Mouse (Mus musculus): ENCODE measurements around the gene Ubr4.
"Not testable (repeated sequence)": the region's sequence is repeated elsewhere in the genome, so short reads cannot be mapped to it uniquely, and the experiment has no call there.

Gene Ubr4

DNA sequence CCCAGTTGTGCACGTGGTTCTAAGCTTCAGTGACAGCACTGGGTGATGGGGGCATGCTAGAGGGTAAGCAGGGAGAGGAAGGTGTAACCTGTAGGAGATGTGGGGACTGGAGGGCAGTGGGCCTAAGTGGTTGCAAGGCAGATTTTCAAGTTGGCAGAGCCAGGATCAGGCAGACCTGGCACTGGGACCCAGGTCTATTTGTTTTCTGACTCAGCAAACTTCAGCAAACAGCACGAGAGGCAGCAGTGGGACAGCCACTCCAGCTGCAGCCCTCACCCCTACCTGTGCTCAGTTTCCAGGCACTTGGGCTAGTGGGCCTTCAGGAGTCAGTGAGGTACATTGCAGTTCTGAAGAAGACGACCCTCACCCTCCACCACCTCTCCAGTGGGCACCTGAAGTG, 4.8 kb downstream of the Ubr4 start:
- no peak for DNase-seq (ENCODE audit: low read depth, low spot score)

DNA sequence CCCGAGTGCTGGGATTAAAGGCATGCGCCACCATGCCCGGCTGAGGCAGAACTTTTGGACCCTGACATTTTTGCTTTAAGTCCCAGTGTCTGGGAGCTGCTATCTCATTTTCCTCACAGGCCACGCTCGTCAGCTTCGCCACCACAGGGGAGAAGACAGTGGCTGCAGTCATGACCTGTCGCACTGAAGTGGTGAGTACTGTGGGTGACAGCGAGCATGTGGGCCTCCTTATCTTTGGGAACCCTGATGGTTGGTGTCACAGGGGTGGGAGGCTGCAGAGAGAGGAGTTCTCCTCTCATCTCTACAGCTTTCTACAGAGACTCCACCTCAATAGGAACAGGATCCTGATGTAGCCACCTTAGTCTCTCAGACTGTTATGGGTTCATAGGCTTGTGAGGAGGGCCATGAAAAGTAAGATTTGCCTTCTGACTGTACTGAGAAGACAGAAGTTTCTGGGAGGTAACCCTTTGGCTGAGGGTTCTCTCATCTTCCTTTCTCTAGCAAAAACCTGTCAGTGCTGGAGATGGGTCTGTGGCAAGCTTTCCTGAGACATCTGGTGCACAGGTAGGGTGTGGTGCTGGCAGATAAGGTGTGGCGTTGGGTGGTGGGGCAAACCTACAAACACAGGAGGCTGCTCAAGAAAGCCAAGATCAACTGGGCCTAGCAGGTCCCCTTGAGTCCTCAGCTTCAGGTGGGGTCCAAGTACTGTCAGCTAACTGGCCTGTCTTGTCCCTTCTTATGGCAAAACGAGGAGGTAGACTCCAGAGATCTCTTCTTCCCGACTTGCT, 8.5 kb downstream of the Ubr4 start:
- DNase-seq (ENCODE audit: low read depth, low spot score), result no peak

DNA sequence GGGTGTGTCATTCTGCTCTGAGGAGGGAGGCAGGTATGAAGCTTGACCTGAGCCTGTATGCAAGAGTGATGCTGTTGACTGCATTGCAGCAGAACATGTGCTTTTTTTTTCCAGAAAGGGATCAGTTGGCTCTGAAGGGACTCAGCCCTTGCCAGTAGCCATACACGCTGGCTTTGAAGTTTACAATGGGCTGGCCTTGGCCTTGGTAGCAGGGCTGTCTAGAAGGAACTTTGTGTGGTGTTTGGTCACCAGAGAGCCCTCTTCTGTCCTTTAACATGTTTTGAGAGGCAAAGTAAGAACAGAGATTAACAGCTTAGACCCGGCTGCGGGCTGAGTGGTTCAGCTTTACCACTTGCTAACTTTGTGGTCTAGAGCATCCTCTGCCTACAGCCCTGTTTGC, 14.9 kb downstream of the Ubr4 start:
- DNase-seq (ENCODE audit: low read depth, low spot score), result no peak

DNA sequence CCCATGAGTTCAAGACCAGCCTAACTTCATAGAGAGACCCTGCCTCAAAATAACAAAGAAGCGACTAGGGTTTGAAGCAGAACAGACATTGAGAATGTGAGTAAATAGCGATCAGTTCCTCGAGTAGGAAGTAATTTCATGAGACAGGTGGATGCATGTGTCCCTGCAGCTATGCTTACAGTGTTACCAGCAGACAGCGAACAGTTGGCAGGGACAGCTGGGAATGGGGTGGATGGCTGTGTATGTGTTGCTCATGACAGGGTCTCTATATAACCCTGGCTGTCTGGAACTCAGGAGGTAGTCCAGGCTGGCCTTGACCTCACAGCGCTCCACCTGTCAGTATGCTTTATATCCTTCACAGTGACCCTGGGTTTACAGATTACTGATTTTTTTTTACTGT, 15.6 kb downstream of the Ubr4 start:
- no peak for DNase-seq (ENCODE audit: low read depth, low spot score)

DNA sequence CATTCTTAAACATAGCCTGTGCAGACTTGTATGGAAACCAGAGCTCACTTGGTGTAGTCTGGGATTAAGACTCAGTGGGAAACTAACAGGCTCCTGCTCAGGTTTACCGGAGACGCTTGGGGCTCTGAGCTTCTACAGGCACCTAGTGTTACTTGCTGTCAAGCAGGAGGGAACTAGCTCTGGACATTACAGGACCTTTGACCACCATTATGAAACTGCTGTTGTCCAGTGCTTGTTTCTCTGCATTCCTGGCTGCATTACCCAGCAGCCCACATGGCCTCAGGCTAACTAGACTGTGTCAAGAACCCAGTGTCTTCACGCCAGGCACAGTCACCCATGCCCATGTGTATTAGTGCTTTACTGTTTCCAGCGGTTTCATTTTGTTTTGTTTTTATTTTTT, 20.7 kb downstream of the Ubr4 start:
- no peak for DNase-seq (ENCODE audit: low read depth, low spot score)

GRCm38 (mm10) chr4:139373531-139373930, 21.1 kb downstream of the Ubr4 start:
- no peak for DNase-seq (ENCODE audit: low read depth, low spot score)

GRCm38 (mm10) chr4:139379719-139380118, 27.3 kb downstream of the Ubr4 start:
- no peak for DNase-seq (ENCODE audit: low read depth, low spot score)

DNA sequence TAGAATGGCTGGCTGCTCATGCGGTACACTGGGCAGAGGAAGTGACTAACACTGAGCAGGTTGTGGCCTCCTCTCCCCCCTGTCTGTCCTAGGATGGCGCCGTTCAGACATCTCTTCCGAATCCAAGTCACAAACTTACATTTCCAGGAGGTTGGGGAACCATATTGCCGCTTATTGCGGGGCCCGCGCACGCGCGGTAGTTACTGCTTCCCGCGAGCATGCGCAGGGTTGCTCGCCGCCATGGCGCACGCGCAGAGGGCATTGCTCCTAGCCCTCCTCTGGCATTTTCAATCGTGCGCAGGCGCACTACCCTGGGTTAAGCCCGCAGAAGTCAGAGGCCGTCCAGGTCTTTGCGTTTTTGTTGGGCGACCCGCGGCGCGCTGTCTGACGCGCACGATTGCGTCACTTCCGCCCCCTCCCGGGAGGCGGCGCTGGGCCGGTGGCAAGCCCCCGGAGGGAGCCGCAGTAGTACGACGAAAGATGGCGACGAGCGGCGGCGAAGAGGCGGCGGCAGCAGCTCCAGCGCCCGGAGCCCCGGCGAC, 27.9 kb downstream of the Ubr4 start:
- peak; percentile 100 for DNase-seq (ENCODE audit: low read depth, low spot score)

GRCm38 (mm10) chr4:139380775-139381451, 28.5 kb downstream of the Ubr4 start:
- peak; percentile 36 for DNase-seq (ENCODE audit: low read depth, low spot score)

DNA sequence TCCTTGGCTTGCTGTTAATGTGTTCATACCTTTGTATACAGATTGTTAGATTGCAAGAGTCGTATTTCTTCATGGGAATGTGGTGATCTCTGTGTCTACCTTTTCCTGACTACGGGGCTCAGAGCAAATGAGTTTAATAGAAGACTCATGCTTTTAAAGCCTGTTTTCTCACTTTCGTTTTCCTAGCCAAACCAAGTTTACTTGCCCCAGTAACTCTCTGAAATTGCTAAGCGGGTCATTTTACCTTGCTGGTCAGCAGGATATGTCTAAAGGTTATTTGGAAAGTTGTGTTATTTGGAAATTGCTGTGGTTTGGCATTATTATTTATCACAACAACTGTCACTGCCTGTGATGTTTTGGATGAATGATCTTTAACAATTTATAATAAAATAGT, 29.0 kb downstream of the Ubr4 start:
- no peak for DNase-seq (ENCODE audit: low read depth, low spot score)

GRCm38 (mm10) chr4:139382231-139382630, 29.8 kb downstream of the Ubr4 start:
- no peak for DNase-seq (ENCODE audit: low read depth, low spot score)

DNA sequence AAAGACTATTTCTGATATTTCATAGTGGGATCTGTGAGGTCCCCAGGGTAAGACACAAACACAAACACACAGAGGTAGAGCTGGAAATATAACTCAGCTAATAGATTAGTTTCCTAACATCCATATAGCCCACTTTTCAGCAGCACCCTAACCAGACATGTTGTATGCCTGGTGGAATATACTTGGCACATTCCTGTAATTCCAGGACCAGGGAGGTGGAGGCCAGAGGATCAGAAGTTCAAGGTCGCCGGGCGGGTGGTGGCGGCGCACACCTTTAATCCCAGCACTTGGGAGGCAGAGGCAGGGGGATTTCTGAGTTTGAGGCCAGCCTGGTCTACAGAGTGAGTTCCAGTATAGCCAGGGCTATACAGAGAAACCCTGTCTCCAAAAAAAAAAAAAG, 33.4 kb downstream of the Ubr4 start:
- not testable (repeated sequence) for DNase-seq (ENCODE audit: low read depth, low spot score)

GRCm38 (mm10) chr4:139386869-139387319, 34.5 kb downstream of the Ubr4 start:
- DNase-seq (ENCODE audit: low read depth, low spot score), result peak; percentile 30

DNA sequence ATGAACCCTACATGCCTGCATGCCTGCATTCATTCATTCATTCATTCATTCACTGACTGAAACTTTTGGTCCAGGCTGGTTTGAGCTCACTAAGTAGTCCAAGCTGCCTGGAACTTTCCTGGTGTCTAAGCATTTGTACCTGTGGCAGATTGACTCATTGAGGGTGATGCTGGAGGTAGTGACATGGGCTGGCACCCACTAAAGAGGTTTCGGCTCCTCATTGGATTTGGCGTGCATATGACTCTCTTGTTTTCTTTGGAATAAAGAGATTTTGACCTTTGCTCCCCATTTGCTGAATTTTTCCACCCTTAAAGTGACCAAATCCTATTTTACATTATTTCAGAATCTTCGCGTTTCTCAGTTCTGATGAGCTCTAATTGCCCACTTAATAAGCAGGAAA, 37.1 kb downstream of the Ubr4 start:
- DNase-seq (ENCODE audit: low read depth, low spot score), result no peak

- DNase-seq (ENCODE audit: low read depth, low spot score), result no peak
Observed at GRCm38 (mm10) chr4:139395431-139395830, 43.0 kb downstream of the Ubr4 start.

DNA sequence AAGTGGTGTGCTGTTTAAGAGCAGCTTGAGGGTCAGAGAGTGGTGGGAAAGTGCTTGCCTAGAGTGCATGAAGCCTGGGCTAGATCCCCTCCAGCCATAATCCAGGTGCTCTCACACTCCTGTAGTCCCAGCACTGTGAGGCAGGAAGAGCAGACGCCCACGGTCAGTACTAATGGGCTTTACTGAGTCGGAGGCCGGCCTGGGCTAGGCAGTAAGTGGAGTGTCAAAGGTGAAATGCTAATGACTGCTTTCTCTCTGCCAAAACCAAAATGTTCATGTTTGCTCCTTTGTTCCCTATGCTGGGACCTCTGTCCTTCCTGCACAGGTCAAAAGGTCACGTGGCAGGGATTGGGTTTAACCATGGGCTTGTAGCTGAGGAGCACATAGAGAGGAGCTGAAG, 48.1 kb downstream of the Ubr4 start:
- no peak for DNase-seq (ENCODE audit: low read depth, low spot score)

DNA sequence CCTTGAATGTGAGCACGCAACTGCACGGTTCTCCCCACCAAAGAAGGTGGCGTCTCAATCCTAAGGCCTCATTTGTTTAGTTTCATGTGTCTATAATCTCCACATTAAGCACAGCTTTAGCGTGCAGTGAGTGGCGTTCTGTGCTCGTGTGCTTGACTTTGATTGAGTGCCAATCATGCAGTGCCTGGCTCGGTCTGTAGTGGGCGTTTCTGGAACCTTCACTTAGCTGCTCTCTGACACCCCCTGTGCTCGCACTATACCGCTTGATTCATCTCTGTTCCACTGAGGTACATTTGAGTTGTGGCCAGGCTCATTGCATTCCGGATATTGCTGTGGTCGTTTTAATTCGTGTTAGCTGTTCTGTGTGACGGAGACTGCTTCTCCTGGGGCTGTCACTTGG, 50.8 kb downstream of the Ubr4 start:
- DNase-seq (ENCODE audit: low read depth, low spot score), result no peak

GRCm38 (mm10) chr4:139411351-139411750, 58.9 kb downstream of the Ubr4 start:
- no peak for DNase-seq (ENCODE audit: low read depth, low spot score)

DNA sequence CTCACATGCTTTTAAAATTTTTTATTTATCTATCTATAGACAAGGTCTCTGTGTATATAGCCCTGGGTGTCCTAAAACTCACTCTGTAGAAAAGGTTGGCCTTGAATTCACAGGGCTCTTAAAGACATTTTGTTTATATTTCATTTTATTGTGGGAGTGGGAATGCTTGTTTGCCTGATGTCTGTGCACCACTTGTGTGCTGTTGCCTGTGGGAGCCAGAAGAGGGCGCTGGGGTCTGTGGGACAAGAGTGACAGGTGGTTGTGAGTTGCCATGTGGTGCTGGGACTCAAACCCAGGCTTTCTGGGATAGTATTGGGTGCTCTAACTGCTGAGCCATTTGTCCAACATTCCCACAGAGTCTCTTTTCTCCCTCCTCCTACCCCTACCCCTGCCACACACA, 65.5 kb downstream of the Ubr4 start:
- DNase-seq (ENCODE audit: low read depth, low spot score), result no peak

DNA sequence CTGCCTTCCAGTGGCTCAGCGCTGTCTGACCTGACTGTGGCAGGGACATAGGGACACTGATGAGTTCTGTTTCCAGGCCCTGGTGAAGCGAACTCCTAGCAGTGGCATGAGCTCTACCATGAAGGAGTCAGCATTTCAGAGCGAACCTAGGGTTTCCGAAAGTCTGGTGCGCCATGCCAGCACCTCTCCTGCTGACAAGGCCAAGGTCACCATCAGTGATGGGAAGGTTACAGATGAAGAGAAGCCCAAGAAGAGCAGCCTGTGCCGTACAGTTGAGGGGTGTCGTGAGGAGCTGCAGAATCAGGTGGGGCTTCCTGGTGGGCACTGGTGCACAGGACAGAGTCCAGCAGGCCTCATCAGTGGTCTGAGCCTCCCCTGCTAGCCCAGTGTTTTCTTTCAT, 69.2 kb downstream of the Ubr4 start:
- DNase-seq (ENCODE audit: low read depth, low spot score), result no peak

- no peak for DNase-seq (ENCODE audit: low read depth, low spot score)
Observed at GRCm38 (mm10) chr4:139422409-139422808, 70.0 kb downstream of the Ubr4 start.

- no peak for DNase-seq (ENCODE audit: low read depth, low spot score)
Observed at GRCm38 (mm10) chr4:139423270-139423669, 70.9 kb downstream of the Ubr4 start.

- DNase-seq (ENCODE audit: low read depth, low spot score), result peak; percentile 36
Observed at GRCm38 (mm10) chr4:139430176-139430575, 77.8 kb downstream of the Ubr4 start.
